Mouse (Mus musculus): ENCODE measurements around the gene Lrp10.

Gene Lrp10

GRCm38 (mm10) chr14:54463959-54464292, at the start of gene Lrp10:
Gene Lrp10 (plus strand): TSS chr14:54464137.
- DNase-seq (ENCODE audit: extremely low spot score): peak; percentile 91

- DNase-seq (ENCODE audit: extremely low spot score): no peak
Measured at GRCm38 (mm10) chr14:54415241-54416020, 48.5 kb upstream of the Lrp10 start.

GRCm38 (mm10) chr14:54416229-54416775, 47.6 kb upstream of the Lrp10 start:
- DNase-seq (ENCODE audit: extremely low spot score): no peak

GRCm38 (mm10) chr14:54416830-54417229, 47.1 kb upstream of the Lrp10 start:
- no peak for DNase-seq (ENCODE audit: extremely low spot score)

- peak; percentile 62 for DNase-seq (ENCODE audit: extremely low spot score)
Measured at GRCm38 (mm10) chr14:54417623-54418081, 46.3 kb upstream of the Lrp10 start, which contains the start of gene Slc7a7. Gene Slc7a7 (minus strand): TSS chr14:54417780.

- DNase-seq (ENCODE audit: extremely low spot score): no peak
Measured at GRCm38 (mm10) chr14:54421014-54421413, 42.9 kb upstream of the Lrp10 start.

GRCm38 (mm10) chr14:54423406-54423805, 40.5 kb upstream of the Lrp10 start:
- no peak for DNase-seq (ENCODE audit: extremely low spot score)

- DNase-seq (ENCODE audit: extremely low spot score): no peak
Measured at GRCm38 (mm10) chr14:54424634-54425033, 39.3 kb upstream of the Lrp10 start.

GRCm38 (mm10) chr14:54425540-54425939, 38.4 kb upstream of the Lrp10 start:
- DNase-seq (ENCODE audit: extremely low spot score): no peak

- no peak for DNase-seq (ENCODE audit: extremely low spot score)
Measured at GRCm38 (mm10) chr14:54426003-54426688, 37.8 kb upstream of the Lrp10 start.

- DNase-seq (ENCODE audit: extremely low spot score): peak; percentile 92
Measured at GRCm38 (mm10) chr14:54426689-54427398, 37.1 kb upstream of the Lrp10 start, which contains the start of gene Mrpl52. Gene Mrpl52 (plus strand): TSS chr14:54426909.

- no peak for DNase-seq (ENCODE audit: extremely low spot score)
Measured at GRCm38 (mm10) chr14:54427696-54428095, 36.2 kb upstream of the Lrp10 start.

GRCm38 (mm10) chr14:54428421-54428820, 35.5 kb upstream of the Lrp10 start:
- DNase-seq (ENCODE audit: extremely low spot score): no peak

GRCm38 (mm10) chr14:54429332-54430093, 34.4 kb upstream of the Lrp10 start:
- DNase-seq (ENCODE audit: extremely low spot score): no peak

- peak; percentile 57 for DNase-seq (ENCODE audit: extremely low spot score)
Measured at GRCm38 (mm10) chr14:54430406-54431145, 33.4 kb upstream of the Lrp10 start.

GRCm38 (mm10) chr14:54431334-54432077, 32.4 kb upstream of the Lrp10 start, which contains the start of gene Mmp14:
Gene Mmp14 (plus strand): TSS chr14:54431612.
- peak; percentile 84 for DNase-seq (ENCODE audit: extremely low spot score)

- DNase-seq (ENCODE audit: extremely low spot score): peak; percentile 58
Measured at GRCm38 (mm10) chr14:54432078-54432836, 31.7 kb upstream of the Lrp10 start.

GRCm38 (mm10) chr14:54432837-54433830, 30.8 kb upstream of the Lrp10 start:
- DNase-seq (ENCODE audit: extremely low spot score): no peak

All from embryo, embryonic 9.5 days (tissue).